Mouse (Mus musculus) liver, adult 2 months (tissue): ENCODE results near the gene Prkch.

Source experiments
- CTCF ChIP-seq: fragments of 200-500 bp; IDR thresholded peaks from 2 replicates; pipeline ENCODE4 v1.5.1; 2011; ENCODE audit warnings: low read depth, low read length, control low read depth
- POLR2A ChIP-seq: fragments of 200-500 bp; IDR thresholded peaks from 2 replicates; pipeline ENCODE4 v1.6.1; 2011; ENCODE audit warnings: low read length, control low read depth; ENCODE audit not compliant: insufficient read depth; ENCODE audit errors: extremely low read depth

DNA sequence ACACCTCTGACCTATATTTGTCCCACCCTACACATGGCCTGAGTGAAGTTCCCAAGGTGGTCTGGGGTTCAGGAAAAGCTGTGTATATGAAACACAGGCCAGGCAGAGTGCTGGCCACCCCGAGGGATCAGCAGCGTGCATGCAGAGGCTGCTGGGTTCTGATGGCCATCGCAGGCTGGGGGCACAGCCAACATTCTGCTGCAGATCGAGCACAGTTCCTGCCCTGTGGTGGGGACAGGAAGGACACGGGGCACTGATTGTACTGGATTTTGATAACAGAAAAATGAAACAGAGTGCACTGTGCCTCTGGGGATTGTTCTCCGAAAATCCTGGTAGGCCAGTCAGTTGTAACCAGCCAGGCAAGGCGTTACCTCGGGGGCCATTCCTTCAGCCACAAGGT is 181.6 kb downstream of the Prkch start:
- TF ChIP-seq CTCF (no peak), POLR2A (no peak)
